Mouse (Mus musculus): Measurements from ENCODE around the gene Slc36a4.

Slc36a4 gene

DNA sequence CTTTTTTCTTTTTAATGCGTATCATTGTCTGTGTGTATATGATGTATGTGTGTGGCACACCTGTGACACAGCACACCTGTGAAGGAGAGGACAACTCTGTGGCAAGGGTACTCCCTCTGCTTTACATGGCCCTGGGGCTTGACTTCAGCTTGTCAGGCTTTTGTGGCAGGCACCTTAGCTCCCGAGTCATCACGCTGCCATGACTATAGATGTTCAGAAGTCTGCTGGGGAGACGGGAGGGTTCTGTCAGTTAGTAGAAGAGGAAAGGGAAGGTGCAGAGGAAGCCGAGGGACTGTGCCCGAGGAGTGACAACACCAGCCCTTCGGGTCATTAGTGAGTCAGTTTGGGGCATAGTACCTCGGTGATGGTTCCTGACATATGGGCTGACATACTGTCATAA lies 13.0 kb downstream of the Slc36a4 start:
- no peak for DNase-seq (ENCODE audit: low read depth)

DNA sequence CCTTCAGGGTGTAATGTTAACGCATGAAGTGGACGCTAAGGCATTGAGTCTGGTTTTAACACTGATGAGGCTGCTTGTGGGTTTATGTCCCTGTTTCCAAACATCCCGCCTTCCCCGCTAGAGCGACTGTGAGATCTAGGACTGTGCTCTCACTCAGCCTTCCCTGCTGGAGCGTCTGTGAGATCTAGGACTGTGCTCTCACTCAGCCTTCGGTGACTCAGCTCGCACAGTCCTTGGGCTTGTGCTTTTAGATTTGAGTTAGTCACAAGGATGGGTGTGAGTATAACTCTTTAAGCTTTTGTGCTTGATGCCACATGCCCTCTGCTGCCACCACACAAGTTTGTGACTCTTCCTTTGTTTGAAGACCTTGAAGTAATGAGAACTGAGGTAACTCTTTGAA lies 17.6 kb downstream of the Slc36a4 start:
- DNase-seq (ENCODE audit: low read depth): no peak

DNA sequence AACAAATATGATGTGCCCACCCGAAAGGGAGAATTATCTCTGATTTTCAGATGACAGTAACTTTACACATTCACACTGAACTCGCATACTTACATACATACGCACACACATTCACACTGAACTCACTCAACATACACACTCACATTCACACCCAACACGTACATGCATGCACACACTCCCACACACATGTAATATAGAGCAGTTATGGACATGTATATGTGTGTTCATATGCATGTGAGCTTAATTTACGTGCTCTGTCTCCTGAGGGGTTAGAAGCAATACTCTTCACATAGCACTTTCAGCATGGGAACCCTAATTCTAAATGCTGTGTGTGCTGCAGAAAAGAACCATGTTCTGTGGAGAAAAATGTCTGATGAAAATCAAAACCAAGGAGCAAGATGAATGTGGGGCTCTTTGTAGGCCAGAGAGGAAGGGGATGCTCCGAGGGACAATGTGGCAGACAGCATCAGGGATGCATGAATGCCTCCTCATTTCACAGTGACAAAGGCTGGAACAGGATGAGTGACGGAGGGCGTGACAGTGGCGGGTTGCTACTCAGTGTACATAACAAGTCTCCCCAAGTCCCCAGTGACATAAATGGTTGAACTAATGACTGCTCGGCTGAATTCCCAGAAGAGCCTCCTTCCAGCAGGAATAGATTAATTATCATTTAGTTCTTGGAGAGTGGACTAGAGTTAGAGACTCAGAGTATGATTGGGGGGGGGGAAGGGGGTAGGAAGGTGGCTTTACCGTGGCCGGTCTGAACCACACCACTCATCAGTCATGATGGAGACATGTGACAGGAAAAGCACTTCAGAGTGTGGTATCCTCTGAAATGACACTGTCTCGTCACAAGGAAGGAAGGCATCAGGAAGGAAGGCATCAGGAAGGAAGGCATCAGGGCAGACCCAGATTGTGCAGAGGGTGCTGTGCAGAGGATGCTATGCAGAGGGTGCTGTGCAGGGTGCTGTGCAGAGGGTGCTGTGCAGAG lies 22.5 kb downstream of the Slc36a4 start:
- no peak for DNase-seq (ENCODE audit: low read depth)

DNA sequence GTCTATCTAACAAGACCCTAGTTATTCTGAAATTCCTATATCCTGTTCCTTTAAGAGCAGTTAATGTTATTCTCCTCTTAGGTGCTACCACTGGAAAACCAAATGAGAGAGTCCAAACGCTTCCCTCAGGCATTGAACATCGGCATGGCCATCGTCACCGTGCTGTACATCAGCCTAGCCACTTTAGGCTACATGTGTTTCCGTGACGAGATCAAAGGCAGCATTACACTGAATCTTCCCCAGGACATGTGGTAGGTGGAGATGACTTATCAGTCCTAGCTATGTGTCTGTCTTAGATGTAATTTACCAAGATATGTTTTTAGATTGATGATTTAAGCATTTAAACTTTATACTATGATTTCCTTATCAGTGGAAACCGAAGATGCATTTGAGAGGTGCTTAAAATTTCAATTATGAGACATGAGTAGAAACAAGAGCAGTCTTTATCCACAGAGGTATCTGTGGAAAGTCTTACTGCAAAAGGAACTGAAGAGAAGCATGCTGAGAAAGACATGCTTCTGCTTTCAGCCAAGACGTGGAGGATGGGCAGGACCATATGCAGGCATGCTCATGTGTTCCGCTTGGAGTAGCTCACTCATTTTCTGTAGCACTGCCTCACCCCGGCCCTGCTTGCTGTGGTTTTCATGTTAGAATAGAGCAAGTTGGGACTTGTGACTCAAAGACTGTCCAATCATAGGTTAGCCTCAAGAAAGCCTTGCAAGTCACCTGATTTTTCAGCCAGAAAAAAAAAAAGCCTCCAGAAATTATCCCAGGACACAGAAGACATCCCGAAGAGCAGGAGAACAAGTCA lies 24.7 kb downstream of the Slc36a4 start:
- DNase-seq (ENCODE audit: low read depth): no peak

DNA sequence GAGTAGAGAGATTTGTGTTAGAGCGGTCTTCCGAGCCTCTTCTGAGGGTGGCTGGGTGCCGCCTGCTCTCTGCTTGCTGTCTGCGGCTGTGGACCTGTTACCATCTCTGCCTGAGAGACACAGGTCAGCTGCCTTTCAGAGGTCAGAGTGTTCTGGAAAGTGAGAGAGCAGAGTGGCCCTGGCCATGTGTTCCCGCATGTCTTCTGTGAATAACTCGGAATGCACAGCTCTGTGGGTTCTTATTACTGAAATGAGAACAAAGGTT lies 25.3 kb downstream of the Slc36a4 start:
- DNase-seq (ENCODE audit: low read depth): no peak

DNA sequence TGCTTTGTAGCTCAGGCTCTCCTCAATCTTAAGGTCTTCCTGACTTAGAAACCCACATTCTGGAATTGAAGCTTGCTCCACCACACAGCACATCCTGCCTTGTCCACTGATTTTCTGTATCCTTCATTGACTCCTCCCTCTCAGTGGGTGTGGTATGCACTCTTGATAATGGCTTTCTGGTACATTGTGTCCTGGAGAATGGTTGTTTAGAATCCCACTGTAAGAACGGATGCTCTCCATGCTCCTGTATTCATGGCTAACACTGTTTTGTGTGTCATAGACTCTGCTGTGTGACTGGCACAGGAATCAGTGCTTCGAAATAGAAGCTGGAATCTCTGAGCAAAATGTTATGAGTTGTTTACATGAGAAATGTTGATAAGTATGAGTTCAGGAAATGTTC lies 28.0 kb downstream of the Slc36a4 start:
- DNase-seq (ENCODE audit: low read depth): no peak

DNA sequence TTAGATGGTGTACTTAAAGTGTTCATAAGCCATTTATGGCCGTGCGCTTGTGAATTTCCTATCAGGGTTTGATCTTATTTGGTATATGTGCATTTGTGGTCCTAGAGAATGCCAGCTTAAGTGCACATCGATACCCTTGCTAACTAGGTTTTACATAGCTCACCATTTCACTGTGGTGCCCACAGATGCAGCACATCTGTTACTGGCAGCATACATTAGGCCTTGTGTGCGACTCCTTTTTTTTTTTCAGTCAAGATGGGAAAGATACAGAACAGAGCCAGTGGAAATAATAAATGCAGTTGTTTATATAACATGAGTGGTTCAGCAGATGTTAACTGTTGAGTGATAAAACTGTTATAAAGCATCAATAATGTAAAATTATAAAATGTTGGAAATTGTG lies 31.9 kb downstream of the Slc36a4 start:
- no peak for DNase-seq (ENCODE audit: low read depth)

DNA sequence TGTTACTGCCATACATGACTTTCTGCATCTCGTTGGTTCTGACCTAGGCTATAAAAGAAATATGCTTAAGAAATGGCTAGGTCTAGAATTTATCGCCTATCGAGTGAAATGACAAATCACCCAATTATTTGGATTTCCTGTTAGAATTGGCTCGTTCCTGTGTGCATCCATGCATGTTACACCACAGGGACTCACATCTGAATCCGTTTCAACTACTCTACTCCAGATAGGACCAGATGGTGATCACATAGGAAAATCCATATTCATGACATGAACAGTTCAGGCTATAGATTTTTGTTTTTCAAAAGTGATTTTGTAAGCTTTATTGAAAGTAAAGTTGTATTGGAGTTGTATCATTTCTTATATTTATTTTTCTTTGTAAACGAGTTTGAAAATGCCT lies 32.4 kb downstream of the Slc36a4 start:
- DNase-seq (ENCODE audit: low read depth): no peak

DNA sequence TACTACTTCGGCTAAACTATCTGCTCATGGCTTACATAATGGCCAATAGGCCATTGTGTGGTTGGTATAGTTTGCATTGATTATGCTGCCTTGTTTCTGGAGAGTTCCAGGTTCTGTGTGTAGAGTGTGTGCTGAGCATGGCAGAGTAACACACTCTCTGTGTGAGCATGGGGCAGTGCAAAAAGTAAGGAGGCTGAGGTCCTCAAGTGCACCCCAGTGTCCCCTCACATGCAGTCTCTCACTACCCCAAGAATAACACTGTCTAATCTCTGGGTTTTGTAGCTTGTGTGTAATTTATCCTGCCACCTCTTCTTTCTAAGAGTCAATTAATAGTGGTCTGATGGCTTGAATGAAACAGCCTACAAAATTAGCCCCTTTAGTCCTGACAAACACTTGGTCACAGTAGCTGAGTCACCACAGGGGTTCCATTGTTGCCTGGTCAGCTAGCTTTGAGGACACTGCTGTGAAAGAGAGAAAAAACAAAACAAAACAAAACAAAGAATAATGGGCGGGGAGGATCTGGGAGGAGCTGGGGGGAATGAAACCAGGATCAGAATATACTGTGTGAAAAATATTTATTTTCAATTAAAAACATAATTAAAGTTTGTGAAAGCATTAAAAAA lies 36.6 kb downstream of the Slc36a4 start:
- DNase-seq (ENCODE audit: low read depth): no peak

DNA sequence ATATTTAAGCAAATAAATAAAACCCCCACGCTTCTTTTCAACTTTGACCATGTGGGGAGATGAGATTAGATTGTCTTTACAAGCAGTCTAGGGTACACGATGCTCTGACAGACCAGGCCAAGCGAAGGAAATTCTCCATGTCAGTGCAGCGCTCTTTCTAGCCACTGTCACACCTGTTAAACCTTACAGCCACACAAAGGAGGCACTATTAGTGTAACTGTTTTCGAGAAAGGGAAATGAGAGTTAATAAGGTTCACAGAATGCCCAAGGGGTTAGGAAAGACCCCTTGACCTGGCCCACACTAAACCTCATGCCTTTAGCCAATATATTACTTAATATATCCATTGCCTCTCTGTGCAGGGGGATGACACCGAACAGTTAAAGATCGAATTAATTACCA lies 37.1 kb downstream of the Slc36a4 start:
- no peak for DNase-seq (ENCODE audit: low read depth)

DNA sequence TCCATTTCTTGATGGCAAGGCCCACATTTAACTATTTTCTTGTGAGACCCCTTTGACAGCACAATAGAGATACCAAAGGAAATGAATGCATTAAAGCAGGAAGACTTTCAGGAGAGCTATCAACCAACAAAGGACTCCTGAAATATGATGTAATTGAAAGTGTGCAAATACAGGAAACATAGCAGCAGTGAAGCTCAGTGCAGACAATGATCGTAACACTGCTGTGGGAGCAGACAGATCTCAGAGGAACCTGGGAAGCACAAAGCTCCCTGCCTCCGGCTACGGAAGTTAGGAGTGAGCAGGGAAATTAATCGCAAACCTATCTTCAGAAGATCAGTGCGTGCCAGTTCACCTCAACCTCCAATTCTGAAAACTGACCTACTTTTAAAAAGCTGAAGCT lies 38.8 kb downstream of the Slc36a4 start:
- DNase-seq (ENCODE audit: low read depth): no peak

DNA sequence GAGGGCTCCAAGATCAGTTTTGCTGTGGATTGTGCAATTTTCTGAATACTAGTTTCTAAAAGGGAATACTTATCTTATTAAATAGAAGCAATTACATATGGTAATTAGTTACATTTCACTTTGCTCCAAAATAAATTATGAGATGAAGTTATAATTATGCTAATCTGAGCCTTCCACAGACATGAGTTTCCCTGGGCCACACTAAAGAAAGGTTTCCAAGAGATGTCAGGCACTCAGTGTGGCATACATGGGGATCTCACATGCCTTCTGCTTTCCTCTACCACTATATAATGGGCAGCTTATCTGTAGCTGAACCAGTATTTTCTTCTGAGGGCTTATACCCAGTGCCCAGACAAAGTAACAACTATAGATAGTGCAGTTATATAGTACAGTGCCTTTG lies 49.8 kb downstream of the Slc36a4 start:
- DNase-seq (ENCODE audit: low read depth): no peak

DNA sequence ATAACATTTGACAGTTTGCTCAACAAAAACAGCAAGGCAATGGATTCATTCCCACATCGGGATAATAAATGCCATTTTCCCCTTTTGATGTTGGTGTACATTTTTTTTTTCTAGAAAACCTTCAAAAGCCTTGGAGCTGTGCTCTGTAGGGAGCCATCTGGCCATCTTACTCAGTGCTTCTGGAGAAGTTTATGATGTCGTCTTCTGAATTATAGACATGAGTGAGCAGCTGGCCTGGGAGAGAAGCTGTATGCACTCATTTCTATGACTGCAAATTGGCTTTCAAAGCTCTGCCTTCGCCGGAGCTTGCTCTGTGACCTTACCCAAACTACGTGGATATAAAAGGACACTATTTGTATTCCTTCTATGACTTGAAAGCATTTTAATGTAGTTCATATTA lies 56.8 kb downstream of the Slc36a4 start:
- no peak for DNase-seq (ENCODE audit: low read depth)

DNA sequence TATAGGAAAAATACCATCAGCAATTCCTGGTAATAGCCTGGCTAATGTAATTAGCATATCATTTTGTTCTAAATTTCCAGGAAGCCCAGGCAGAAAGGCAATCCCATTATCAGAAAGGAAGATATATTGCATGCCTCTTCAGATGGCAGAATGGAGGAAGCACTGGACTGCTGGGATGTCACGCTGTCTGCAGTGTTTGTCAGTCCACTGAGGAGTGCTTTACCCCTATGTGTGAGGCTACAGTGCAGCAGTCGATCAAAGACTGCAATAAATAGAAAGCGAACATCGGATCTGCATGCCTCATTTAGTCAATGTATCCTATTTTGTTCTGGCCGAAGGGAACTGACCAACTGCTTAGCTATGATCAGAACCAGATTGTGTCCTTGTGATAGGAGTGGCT lies 57.3 kb downstream of the Slc36a4 start:
- no peak for DNase-seq (ENCODE audit: low read depth)

DNA sequence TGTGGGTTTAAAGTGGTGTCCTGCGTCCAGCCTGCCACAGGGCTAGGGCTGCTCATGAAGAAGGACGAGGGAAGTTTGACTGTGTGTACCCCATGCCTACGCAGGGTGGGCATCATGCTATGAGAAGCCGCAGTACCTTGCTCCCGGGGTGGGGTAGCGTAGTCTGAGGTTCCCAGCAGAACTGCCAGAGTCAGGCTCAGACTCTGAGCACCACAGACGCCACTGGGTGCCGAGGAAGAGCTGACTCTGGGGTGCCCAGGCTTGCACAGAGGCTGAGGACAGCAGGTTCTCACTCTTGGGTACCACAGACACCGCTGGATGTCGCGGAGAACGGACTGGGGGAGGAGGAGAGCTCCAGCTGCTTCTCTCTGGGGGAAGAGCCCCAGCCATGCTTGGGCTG lies 63.2 kb downstream of the Slc36a4 start:
- no peak for DNase-seq (ENCODE audit: low read depth)

DNA sequence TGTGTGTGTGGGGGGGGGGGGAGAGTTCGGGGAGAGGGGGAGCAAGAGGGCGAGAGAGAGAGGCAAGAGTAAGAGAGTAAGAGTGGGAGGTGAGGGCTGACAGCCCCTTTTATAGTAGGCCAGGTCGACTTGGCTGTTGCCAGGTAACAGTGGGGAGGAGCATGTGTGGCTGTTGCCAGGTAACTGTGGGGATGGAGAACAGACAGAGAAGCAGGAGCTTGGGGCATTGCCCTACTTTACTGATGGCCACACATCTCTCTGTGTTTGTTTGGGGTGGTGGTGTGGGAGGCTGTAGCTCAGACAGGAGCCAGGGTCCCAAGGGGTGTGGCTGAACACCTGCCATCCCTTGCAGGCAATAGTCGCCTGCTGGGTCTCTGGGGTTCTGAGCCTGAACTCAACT lies 63.9 kb downstream of the Slc36a4 start:
- DNase-seq (ENCODE audit: low read depth): no peak

DNA sequence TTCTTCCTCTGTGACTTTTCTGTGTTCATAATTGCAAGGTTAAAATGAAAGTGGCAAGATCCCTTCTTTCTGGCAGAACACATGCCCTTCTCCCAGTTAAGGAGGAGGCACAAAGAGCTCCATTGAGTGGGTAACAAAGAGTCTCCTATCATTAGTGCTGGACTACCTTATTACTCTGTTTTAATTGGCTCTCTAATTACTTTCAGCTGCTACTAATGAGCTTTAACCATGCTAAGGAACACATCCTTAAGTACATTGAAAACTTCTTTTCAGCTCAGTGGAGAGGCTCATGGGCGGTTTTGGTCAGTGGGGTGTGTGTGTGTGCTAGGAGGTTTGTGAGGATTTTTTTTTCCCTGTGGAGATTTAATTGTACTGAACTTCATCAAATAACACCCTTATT lies 65.4 kb downstream of the Slc36a4 start:
- no peak for DNase-seq (ENCODE audit: low read depth)

DNA sequence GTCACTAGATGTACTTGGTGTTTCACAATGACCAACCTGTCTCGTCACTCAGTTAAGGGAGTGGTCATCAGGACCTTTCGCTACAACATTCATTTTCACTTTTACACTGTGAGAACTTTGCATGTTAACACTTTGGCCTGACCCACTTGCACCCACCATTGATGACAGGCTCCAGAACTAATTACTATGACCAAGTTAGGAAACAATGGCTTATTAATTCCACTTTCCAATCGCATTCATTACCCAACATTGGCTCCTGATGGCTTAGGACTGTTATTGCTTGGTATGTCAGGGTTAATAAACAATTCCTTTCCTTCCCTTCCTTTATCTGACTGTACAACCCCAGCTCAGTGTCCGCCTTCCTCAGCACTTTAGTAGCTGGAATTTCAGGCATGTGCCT lies 72.4 kb downstream of the Slc36a4 start:
- no peak for DNase-seq (ENCODE audit: low read depth)

DNA sequence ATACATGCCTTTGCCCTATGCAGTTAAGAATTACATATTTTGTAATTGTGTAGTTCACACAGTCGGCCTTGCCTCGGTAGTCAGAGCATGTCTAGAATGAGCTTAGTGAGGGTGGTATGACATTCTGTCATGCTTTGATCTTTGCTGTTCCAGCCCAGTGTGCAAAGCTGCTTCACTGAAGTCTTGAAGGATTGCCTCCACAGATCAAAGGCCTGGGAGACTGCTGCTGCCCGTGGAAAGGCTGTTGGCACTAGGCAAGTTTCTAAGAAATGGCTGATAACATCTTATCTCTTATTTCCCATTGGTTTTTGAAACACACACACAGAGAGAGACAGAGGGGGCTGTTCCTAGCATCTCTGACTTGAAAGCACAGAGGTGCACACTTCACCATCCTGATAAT lies 76.7 kb downstream of the Slc36a4 start:
- no peak for DNase-seq (ENCODE audit: low read depth)

DNA sequence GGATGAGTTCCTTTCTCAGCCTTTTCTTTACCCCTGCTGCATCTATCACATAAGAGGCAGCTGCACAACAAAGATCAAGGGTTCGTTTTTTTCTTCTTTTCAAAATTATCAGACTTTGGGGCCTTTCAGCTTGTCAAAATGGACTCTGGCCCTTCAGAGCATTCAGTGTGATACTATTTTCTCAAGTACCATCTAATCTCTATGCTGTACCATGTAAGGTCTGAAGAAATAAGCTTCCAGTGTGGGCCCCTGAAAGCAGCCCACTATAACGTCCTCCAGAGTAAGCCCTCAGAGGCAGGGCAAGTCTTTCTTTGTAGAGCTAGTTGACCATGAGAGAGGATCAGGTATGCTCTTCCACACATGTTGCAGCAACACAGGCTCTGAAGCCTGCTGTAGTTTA lies 77.1 kb downstream of the Slc36a4 start:
- no peak for DNase-seq (ENCODE audit: low read depth)

DNA sequence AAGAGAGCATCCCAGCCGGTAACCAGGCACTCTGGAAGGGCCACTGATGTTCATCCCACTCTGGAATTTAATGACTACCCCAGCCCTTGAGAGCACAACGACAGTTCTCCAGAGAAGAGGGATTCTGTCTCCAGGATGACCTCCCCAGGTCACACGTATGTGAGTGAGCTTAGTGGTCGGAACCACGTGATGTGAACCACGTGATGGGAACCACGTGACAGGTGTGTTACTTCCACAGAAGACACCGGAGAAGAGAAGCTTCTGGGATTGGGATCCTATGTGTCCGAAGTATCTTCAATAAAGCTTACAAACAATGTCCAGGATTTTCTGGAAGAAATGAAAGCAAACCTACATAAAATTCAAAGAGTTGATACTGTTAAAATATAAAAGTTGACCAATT lies 82.5 kb downstream of the Slc36a4 start:
- no peak for DNase-seq (ENCODE audit: low read depth)
